Mouse (Mus musculus): Measurements from ENCODE around the gene Spty2d1.

DNA sequence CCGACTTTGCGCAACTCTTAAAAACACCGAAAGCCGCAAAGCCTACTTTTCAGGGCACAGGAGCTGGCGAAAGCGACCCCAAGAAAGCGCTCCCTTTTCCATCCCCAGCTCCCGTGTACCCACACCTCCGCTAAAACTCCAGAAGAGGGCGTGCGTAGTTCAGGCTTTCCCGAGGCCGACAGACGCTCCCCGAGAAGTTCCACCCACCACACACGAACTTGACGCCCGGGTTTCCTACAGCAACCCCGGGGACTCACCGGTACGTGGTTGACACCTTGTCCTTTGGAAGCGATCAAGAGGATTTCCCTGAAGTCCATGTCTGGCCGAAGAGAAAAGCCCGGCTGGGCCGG is 418 bp downstream of the Spty2d1 start:
- peak; percentile 29; the same call in 1 of the 2 replicates for TF ChIP-seq CTCF (IDR thresholded peaks at IDR 0.05; ENCODE audit: borderline replicate concordance, insufficient read depth, low read length)
- no peak for TF ChIP-seq POLR2A (IDR thresholded peaks at IDR 0.05; ENCODE audit: low read depth, low read length)
